Mouse (Mus musculus) neutrophil, adult 83 days (primary cell): Measurements from ENCODE around the gene 4930535I16Rik. TPM values are rescaled to one million over a fixed set of nuclear protein-coding genes. Genes with fewer than 3 reads are reported as not detected.

Experiments used
- total RNA-seq, 2 experiments: library from RNA; stranded (reverse); gene quantifications; one replicate each; pipeline ENCODE4 v1.2.4; 2023

The 4930535I16Rik gene
- total RNA-seq, result not detected

GRCm38 (mm10) chr4:123917548-123918140 lies at the start of gene 4930535I16Rik:
TSS of gene 4930535I16Rik (minus strand) at chr4:123918022.

GRCm38 (mm10) chr4:123916748-123917547 lies 874 bp downstream of the 4930535I16Rik start, which contains the start of gene Rragc:
TSS of gene Rragc (plus strand) at chr4:123917446.

DNA sequence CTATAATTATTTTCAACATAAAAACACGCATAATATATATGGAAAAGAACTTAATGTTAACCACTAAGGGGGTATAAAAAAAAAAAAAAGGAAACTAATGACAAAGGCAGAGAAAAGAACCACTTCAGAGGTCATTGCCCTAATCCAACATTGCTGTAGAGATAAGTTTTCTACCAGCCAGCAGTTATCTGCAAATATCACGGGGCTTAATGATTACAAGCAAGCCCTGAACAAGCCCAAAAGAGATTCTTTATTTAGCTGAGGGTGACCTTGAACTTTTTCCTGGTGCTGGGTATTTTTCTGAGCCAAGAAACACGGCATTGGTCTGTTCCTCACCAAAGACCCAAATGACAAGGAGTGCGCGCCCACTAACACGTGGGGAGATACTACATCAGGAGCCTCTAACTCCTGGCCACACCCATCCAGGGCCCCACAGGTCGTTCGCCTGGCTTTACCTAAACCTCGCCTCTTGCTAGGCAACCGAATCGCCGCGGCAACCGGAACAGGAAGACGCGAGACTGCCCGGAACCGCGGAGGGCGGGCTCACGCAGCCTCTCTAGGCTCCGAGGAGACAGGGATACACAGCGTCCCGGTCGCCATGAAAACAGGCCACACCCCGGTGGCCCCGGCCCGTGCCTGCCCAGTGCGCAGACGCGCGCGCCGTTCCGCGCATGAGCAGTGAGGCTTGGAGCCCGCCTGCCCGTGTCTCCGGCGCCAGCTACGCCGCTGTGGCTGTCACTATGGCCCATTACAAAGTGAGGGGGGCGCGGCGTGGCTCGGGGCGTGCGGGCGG lies 13.3 kb downstream of the 4930535I16Rik start, which contains the start of gene Mycbp:
Mycbp (plus strand) TSS at position 500 of the 793 bp plus-strand sequence.

Other genes with a start within 250 kb of the 4930535I16Rik start
- 100 to 1,000 TPM; 153 to 184 TPM for gene Macf1, start 233.7 kb downstream of the 4930535I16Rik start, total RNA-seq
- gene Ndufs5, start 199.8 kb downstream of the 4930535I16Rik start, total RNA-seq, result 10 to 100 TPM; 35.9 to 44.7 TPM
- 10 to 100 TPM; 39.6 to 51.4 TPM for gene Akirin1, start 167.7 kb downstream of the 4930535I16Rik start, total RNA-seq
- not detected for gene Rhbdl2, start 130.1 kb downstream of the 4930535I16Rik start, total RNA-seq
- gene 4933427I04Rik, start 58.3 kb downstream of the 4930535I16Rik start, total RNA-seq, result not detected
- 10 to 100 TPM; 11.8 to 14.2 TPM for gene Mycbp, start 13.2 kb downstream of the 4930535I16Rik start, total RNA-seq
- gene Rragc, start 576 bp downstream of the 4930535I16Rik start, total RNA-seq, result 10 to 100 TPM; 46.7 to 48.0 TPM